Mouse (Mus musculus): ENCODE measurements around the gene Ccdc194.

DNA sequence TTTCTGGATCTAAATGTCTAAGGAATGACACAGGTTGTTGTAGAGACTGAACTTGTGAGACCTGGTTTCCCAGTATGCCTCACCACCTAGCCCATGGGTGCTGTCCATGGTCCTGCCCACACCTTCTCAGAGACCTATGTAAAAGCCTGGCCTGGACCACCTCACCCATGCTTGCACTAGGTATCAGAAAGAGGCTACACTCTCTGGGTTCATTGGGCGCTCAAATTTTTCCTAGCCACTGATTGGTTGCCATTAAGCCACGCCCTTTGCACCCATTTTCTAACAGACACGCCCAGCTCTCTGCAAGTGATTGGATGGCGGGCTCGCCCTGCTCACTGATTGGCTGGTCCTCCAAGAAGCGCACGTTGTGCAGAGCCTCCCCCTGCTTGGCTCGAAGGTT is 41.6 kb downstream of the Ccdc194 start:
- TF ChIP-seq POLR2A (IDR thresholded peaks at IDR 0.05; ENCODE audit: insufficient read depth, low read depth, low read length) (no peak), CTCF (IDR thresholded peaks at IDR 0.05) (no peak)

All from heart, adult 2 months (tissue).